Mouse (Mus musculus) hindbrain, embryonic 11.5 days (tissue): ENCODE results near the gene Robo2. TPM values are rescaled to one million over a fixed set of nuclear protein-coding genes. Genes with fewer than 3 reads are reported as not detected.

ENCODE experiments used
- ATAC-seq: fragments of 200-750 bp; cut with Nextera tagmentation; 2 replicates; pipeline ENCODE4 v1.8.0; 2017; ENCODE audit warnings: mild to moderate bottlenecking, moderate TSS enrichment, moderate library complexity; ENCODE audit not compliant: low FRiP score
- DNase-seq: peaks from one replicate; pipeline ENCODE4 v3.0.0-alpha.2; 2015; ENCODE audit warnings: low spot score
- H3K27ac ChIP-seq: fragments of 300-500 bp; sonication (generic); 2 replicates; pipeline ENCODE4 v1.5.1; 2014; ENCODE audit warnings: mild to moderate bottlenecking, low read depth, low read length
- H3K27me3 ChIP-seq: fragments of 300-500 bp; sonication (generic); 2 replicates; pipeline ENCODE4 v1.6.1; 2014; ENCODE audit warnings: mild to moderate bottlenecking, low read length, moderate library complexity, mixed read lengths; ENCODE audit not compliant: control insufficient read depth, insufficient read depth
- H3K36me3 ChIP-seq: fragments of 300-500 bp; sonication (generic); 2 replicates; pipeline ENCODE4 v1.6.1; 2014; ENCODE audit warnings: mild to moderate bottlenecking, low read length, moderate library complexity, mixed read lengths; ENCODE audit not compliant: control insufficient read depth, insufficient read depth
- H3K4me1 ChIP-seq: fragments of 300-500 bp; sonication (generic); replicated peaks from 2 replicates; pipeline ENCODE4 v1.6.1; 2014; ENCODE audit warnings: low read length, mixed read lengths; ENCODE audit not compliant: control insufficient read depth, insufficient read depth
- H3K4me2 ChIP-seq: fragments of 300-500 bp; sonication (generic); replicated peaks from 2 replicates; pipeline ENCODE4 v1.6.1; 2014; ENCODE audit warnings: mild to moderate bottlenecking, low read depth, low read length
- H3K4me3 ChIP-seq: fragments of 300-500 bp; sonication (generic); 2 replicates; pipeline ENCODE4 v1.5.1; 2014; ENCODE audit warnings: low read depth, low read length
- H3K9ac ChIP-seq: fragments of 300-500 bp; sonication (generic); 2 replicates; pipeline ENCODE4 v1.6.1; 2014; ENCODE audit warnings: low read depth, low read length
- H3K9me3 ChIP-seq: fragments of 300-500 bp; sonication (generic); 2 replicates; pipeline ENCODE4 v1.6.1; 2016; ENCODE audit warnings: low read length; ENCODE audit not compliant: control insufficient read depth
- WGBS: fragments of 180-500 bp; shearing (Covaris S2); extraction: QIAGEN DNeasy Blood & Tissue Kit; methylation state at CpG from one replicate; pipeline ENCODE4 v1.1.7; 2014; 5-methylcytosine and 5-hydroxymethylcytosine counted together
- microRNA counts: library from miRNA; unstranded; fragments of <30 nt; microRNA quantifications from one replicate; lab custom pipeline; 2015
- polyA plus RNA-seq: library from polyadenylated mRNA; unstranded; fragments of >200 nt; fragmentation: Nextera tagmentation; extraction: Ambion mirVana; gene quantifications from 2 replicates; pipeline ENCODE4 v1.2.1, GENCODE M21; 2014

Gene Robo2
- polyA plus RNA-seq, 1 experiment from 2014 or later = 37.5 TPM

DNA sequence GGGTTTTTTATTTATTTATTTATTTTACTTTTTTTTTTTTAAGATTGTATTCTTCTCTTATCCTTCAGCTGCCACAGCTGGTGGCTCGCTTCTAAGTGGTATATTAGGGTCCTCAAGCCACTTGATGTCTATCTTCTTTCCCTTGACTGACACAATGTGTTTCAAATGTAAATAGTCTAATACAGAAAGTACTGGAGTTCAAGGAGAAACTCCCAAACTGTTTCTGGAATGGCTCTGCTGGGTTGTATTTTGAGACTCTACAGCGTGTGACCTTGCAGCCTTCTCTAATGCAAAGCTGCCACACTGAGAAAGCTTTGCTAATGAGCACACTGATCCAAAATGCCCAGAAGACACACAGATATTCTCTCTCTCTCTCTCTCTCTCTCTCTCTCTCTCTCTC, 552.9 kb downstream of the Robo2 start:
- no peak overlapping the region for H3K4me3 ChIP-seq
- H3K27ac ChIP-seq = no peak overlapping the region
- no peaks in the 10 kb centered on the region for H3K27me3 ChIP-seq
- DNase-seq = no peak
- no peak overlapping the region for H3K9ac ChIP-seq
- H3K36me3 ChIP-seq = no peaks in the 10 kb centered on the region
- no peak for ATAC-seq
- H3K4me1 ChIP-seq = no peaks in the 10 kb centered on the region
- no peaks in the 10 kb centered on the region for H3K9me3 ChIP-seq
- 66% methylated on average over 2 of the region's 2 CpGs for WGBS
- H3K4me2 ChIP-seq = no peak overlapping the region

- no peak for ATAC-seq
- Histone ChIP-seq H3K9ac (no peak overlapping the region), H3K4me3 (no peak overlapping the region), H3K4me1 (no peaks in the 10 kb centered on the region), H3K27ac (no peak overlapping the region), H3K9me3 (no peaks in the 10 kb centered on the region), H3K36me3 (no peaks in the 10 kb centered on the region), H3K27me3 (no peaks in the 10 kb centered on the region), H3K4me2 (no peak overlapping the region)
- 94% methylated on average over 3 of the region's 3 CpGs for WGBS
- DNase-seq = no peak
Measured at GRCm38 (mm10) chr16:73855821-73856220, 555.8 kb downstream of the Robo2 start.

MicroRNAs within 50 kb of the gene (microRNA counts, 519-probe panel; counts per million panel counts)
- microRNA mmu-miR-691 (lab: Ali Mortazavi, UCI) = not detected
